Mouse (Mus musculus): ENCODE measurements around the gene Robo3. TPM values are rescaled to one million over a fixed set of nuclear protein-coding genes. Genes with fewer than 3 reads are reported as not detected.

Robo3 gene
- 1 to 10 TPM; 7.2 to 8.9 TPM for total RNA-seq (2021)
- long read RNA-seq, partial matches to known transcripts, result 1 of 3 reads
- long read RNA-seq, other reads (novel, unspliced or antisense), result 2 of 3 reads

DNA sequence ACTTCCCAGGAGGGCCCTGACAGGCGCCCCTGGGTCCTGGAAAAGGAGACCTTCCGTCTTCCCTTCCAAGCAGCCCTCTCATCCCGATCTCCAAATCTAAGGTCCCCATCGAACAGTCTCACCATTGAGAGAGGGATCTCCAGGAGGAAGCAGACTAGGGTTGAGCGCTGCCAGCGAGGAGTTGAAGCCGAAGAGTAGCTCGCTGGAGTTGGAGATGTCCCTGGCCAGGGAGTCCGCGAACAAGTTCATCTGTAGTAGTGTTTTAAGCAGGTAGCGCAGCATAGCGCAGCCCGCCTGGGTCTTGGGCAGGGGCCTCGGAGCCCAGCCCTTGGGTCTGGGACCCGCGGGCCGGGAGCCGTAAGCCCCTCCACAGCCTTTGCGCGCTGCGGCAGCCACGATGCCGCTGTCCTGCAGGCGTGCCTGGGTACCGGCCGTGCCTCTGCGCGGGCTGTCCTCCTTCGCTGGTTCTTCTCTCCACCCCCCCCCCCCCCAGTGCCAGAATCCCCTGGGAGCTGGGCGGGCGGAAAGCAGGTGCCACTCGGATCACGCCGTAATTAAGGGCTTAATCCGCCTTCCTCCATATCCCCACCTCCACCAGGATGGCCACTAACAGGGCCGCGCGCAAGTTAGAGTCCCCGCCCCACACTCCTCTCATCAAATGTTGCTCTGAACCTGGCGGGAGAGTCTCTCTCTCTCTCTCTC, at the start of gene Robo3:
Gene Robo3, minus strand, starts transcription at position 527 of the 702 bp plus-strand sequence.
- DNase-seq (ENCODE audit: low spot score in 2 of 2), result no peak

DNA sequence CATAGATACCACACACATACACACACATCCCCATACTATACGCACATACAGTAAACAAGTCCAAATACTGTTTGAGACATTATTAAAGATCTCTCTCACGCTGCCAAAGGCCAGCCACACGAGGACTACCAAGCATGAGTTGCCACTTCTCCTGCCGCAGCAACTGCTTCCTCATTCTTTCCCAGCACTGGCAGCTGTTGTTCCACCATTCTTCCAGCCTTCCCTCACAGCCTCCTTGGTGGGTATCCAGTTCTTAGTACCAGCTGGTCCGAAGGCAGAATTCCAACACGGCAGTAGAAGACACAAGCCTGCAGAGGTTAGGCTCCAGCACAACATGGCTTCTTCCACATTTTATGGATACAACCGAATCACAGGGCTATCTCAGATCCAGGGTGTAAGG, 41.9 kb upstream of the Robo3 start:
- peak; percentile 14 to 52 for DNase-seq (ENCODE audit: low spot score in 2 of 2)

DNA sequence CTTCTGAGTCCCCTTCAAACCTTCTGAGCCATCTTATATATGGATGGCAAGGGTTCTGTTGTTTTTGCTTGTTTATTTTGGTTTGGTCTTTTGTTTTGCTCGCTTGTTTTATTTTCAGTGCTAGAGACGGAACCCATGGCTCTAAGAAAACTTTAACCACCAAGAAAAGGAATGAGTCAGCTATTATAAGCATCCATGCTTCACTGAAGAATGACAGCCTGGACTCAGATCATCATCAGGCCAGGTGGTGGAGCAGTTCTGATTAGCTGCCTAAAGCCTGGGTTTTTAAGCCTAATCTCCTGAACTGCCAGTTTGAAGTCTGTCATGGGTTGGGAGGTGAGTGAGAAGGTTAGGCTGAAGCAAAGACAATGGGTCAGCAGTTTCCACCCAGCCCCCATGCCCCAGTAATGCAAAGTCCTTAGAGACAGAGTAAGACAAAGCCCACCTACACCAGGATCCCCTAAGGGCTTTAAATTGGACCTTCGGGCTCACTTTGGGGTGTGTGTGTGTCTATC, 40.6 kb upstream of the Robo3 start:
- no peak for DNase-seq (ENCODE audit: low spot score in 2 of 2)

DNA sequence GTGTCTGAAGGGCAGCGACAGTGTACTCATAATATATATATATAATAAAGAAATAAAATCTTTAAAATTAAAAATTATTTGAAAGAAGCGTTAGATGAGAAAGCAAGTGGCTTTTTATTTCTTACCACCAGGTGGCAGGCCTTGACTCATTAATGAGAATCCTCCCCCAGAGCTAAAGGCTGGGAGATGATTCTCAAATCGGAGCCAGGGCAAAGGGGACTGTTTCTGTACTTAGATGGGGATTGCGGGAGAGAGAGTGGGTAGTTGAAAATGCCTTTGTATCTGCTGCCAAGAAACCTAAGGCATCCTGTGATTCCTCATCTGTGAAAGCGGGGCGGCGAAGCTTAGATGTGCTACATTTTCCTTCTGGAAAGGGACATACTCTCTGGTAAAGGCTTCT, 29.7 kb upstream of the Robo3 start:
- peak in 1 of 2 experiments; percentile 68 for DNase-seq (ENCODE audit: low spot score in 2 of 2)

DNA sequence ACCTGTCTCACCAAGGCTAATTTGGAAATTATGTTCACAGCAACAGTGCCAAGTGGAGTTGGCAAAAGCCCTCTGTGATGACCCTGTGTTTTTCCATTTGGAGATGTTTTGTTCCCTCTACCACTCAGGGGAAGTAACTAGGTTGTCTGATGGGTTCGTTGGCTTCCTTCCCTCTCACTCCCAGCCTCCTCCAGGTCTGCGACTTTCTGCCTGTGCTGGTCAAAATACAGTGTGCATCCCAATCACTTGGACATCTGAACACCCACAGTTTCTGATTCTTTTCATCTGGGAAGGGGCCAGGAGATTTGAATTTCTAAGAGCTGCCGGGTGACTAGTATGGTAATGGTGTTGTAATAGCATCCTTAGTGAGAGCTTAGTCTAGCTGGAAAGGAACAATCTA, 28.5 kb upstream of the Robo3 start:
- DNase-seq (ENCODE audit: low spot score in 2 of 2), result no peak

DNA sequence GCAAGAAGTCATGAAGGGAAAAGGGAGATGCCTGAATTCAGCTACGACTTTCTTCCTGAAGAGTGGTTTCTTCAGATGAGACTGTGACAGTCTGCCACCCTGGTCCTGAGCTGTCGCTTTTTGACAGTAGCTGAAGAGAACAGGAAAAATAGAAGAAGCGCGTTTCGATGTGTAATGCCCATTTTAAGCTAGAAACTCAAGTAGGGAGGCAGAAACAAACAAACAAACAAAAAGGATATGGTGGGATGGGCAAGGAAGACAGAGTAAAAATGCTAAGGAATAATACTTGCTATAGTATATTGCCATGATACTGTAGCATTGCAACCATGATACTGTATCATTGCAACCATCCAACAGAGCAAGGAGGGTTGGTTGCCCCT, 27.9 kb upstream of the Robo3 start:
- no peak for DNase-seq (ENCODE audit: low spot score in 2 of 2)

DNA sequence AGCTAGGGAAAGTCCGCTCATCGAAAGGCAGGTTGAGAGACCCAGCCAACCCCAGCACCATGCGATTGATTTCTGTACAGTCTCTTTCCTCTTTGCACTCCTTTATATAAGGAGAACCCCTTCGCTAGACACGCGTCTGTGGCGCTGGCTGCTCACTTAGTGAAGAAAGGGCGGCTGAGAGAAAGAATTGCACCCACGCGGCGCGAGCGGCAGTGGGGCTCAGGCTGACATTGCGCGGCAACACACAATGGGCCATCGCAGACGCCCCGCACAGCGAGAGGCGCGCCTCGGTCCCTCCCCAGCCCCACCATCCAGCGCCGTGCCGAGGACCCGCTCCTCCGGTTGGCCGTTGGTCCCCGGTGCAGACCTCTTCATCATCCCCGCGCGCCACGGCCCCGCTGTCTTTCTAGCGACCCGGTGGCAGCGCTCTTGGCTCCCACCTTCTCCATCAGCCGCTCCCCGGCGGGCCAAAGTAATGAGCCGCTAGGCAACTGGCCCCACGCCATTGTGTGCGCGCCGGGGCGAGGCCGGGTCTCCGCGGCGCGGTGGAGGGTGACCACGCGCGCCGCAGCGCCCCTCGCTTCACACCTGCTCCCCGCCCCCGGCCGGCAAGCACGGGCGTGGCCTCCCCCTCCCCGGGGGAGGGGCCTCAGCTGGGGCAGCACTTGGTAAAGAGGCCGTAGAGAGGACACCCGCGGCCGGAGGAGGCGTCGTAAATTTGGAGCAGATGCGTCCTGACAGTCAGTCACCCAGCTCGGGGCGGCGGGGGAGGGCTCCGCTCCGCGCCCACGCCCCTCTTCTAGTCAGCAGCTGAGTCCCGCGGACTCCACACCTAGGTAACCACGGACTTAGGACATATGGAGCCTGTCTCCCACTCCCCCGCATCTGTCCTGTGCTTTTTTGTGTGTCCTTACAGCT, 27.3 kb upstream of the Robo3 start:
- DNase-seq (ENCODE audit: low spot score in 2 of 2), result peak; percentile 25 to 52

DNA sequence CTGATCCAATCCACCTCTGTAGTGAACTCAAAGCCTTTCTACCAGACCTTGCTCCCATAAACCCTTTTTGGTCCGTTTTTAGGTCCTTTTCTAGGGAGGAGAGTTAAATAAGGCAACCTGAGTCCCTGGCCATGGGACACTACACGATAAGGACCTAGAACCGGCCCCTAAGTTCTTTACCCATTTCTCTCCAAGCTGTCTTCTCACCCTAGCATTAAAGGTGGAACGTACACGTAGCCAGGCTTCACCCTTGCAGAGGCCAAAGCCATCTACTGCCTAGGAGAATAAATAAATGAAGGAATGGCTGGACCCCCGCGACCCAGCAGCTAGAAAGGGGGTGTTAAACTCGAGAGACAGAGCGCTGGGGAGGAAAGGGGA, 26.6 kb upstream of the Robo3 start:
- DNase-seq (ENCODE audit: low spot score in 2 of 2), result no peak

DNA sequence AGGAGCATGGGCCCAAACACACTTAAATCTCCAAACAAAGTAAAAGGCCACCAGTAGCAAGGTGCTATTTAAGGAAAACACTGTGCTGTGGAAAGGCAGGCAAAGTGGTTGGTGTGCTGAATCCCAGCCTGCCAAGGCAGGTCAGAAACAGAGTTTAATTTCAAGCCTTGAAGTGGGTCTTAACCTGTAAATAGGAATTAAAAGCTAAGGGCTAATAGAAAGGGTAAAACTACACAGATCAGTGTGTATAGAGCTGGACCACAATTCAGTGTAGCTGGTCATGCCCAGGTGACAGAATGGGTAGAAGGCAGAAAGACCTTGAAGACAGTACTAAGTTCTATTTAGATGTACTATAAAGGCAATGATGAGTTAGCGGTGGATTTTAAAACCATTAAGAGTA, 24.1 kb upstream of the Robo3 start:
- DNase-seq (ENCODE audit: low spot score in 2 of 2), result no peak

DNA sequence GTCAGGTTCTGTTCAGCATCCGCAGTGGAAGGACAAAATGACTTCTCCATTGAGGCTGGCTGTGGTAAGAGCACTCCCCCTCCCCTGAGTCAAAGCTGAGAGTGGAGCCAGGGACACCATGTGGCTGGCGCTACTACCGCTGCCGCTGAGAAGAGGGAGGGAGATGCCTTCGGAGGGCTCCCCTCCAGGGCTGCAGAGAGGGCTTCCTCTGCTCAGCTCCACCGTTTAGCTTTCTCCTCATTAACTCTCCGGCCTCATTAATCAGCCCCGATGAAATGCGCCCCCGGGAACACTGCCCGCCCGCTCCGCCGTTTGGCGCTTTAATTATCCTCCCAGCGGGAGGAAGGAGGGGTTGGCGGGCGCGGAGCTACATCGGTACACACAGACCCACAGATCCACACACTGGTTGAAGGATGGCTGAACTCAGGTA, 23.4 kb upstream of the Robo3 start:
- DNase-seq (ENCODE audit: low spot score in 2 of 2), result peak; percentile 54 to 71

DNA sequence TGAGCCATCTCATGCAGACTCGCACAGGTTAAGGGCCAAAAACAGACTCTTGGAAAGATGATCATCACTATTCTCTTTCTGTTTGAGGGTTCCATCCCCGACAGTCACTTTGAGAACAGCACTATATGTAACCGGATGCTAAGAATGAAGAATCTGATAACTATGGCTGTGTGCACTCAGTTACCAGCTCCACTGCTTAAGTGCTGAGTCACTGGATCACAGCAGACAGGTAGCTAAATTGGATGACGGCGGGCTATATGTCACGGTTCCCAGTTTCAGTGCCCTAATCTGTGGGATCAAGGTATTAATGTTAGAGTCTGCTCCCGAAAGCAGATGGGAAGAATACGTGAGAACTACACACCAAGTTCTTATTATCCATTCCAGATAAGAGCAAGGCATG, 22.8 kb upstream of the Robo3 start:
- DNase-seq (ENCODE audit: low spot score in 2 of 2), result no peak

DNA sequence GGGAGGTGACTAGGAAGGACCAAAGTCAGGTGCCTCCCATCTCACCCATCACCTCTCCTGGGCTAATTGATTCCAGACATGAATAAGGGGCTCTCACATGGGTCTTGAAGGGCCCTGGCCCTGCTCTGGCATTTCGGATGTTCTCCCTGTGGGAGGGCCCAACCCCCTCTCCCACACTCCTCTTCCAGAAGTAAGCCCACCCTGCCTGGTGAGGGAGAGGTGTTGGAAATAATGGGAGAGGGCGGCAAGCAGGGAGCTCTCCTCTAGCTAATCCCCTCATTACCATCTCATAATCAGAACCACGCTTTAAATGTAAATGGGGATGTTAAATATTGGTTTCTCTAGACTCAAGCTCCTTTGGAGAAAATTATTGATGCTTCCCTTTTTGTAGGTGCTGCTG, 21.9 kb upstream of the Robo3 start:
- DNase-seq (ENCODE audit: low spot score in 2 of 2), result no peak

DNA sequence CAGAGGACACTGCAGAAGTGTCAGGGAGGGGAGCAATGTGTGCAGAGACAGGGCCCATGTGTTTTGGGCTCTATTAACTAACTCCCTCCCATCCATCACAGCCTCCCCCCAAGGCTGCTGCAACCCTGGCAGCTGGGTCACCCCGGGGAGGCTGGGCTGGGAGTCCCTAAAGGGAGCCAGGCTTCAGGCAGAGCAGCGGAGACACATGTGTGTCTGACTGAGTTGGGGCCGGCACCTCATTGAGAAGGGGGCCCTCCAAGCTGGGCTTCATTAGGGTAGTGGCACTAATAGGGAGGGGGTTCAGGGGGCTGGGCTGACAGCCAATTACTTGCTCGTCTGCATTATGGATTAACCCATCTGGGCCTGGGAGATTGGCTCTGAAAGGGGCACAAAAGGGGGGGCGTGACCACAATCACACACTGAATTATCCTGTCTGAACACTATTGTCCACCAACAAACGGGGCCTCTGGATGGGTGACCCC, 21.0 kb upstream of the Robo3 start:
- no peak for DNase-seq (ENCODE audit: low spot score in 2 of 2)

DNA sequence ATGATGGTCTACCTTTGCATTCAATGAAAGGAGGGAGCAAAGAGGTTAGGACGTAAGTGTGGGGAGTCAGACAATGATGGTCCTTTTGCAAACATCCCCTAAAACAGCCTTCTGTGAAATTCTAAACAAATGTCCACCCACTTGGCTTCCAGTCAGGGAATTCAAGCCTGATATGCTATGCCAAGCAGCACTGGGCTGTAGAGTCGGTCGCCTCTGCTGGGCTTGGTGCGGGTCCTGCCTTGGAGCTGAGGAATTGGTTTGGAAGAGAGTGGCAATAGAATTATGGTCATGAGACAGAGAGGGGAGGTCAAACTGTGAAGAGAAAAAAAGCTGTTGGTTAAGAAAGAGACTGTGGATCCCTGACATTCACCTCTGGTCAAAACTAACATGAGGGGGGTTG, 20.3 kb upstream of the Robo3 start:
- DNase-seq (ENCODE audit: low spot score in 2 of 2), result no peak

DNA sequence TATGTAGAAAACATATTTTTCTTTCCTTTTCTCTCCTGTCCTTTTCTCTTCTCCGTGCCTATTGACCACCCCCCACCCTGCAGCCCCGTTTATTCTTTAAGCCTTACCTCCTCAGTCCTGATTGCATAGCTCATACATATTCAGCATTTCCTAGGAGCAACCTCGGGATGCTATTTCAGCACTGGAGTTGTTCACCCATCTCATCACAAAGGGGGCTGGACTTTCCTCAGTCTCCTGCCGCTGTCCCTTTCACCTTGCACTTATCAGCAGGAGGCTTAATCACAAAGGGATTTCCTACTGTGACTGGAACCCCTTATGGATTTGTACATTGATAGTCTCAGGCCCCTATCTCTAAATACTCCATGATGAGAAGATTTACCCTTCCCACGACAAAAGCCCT, 19.4 kb upstream of the Robo3 start:
- no peak for DNase-seq (ENCODE audit: low spot score in 2 of 2)

DNA sequence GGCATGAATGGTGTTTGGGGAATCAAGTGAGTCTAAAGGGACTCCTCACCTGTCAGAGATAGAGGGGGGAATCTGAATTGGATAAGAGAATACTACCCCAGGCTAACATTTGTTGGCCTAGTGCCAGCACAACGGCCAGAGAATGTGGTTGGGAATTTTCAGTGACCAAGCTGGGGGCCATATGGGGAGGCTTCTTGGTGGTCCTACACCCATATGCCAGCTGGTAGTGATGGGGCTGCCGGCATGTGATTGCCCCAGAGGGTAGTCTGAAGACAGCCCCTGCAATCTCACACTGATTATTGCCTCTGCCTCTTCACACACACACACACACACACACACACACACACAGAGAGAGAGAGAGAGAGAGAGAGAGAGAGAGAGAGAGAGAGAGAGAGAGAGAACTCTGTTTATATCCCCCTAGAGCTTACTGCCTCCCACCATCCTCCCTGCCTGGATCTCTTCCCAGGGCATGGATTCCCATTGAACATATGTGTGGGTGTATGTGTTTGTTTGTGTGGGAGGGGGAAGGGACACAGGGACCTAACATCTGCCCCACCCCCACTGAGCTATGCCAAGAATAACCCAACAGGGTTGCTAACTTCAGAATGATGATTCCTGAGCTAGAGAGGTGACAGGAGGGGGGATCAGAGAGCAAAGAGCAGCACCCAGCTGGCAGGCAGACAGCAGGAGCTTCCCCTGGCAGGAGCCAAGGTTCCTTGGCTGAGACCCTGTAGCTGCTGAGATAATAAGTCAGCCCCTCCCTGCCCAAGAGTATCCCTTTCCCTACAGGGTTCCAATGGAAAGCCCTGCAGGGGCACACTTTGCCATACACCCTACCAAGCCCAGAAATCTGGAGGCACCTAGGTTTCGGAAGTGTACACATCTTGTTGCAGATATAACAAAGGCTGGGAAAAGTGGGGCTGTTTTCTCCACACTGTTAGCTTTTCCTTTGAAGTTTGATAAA, 5.0 kb upstream of the Robo3 start:
- peak; percentile 53 to 81 for DNase-seq (ENCODE audit: low spot score in 2 of 2)

DNA sequence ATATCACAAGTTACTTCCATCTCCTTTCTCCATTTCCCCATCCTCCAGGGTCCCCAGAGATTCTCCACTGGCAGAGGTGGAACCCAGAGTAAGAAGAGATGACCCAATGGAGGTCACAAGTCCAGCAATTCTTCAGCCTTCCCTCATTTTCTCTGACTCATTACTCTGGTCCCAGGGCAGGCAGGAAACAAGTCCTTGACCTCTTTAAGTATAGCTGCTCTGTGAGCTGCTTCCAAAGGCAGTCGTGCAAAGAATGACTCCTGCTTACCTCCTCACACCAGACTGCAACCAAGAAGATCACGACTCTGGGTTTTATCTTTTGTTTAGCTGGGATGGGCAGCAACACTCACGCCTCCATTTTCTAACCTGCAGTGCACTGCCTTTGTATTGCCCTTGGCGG, 2.6 kb upstream of the Robo3 start:
- no peak for DNase-seq (ENCODE audit: low spot score in 2 of 2)

DNA sequence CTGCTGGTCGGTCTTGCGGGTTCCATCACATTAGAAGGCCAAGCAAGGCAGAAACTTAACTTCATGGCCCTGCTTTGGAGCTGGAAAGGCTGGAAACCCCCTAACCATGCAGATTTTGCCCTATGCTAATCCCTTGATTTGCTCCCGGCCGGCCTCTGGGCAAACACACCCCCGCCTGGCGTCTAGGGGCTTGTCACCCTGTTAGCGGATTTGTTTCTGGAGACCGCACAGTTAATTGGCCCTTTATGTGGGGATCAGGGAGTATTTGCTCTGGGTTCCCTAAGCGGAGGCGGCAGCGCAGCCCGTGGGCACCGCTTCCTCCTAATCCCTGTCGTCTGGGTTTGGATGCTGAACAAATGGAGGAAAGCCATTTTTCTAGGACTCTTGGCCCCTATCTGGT, 1.9 kb upstream of the Robo3 start:
- no peak for DNase-seq (ENCODE audit: low spot score in 2 of 2)

DNA sequence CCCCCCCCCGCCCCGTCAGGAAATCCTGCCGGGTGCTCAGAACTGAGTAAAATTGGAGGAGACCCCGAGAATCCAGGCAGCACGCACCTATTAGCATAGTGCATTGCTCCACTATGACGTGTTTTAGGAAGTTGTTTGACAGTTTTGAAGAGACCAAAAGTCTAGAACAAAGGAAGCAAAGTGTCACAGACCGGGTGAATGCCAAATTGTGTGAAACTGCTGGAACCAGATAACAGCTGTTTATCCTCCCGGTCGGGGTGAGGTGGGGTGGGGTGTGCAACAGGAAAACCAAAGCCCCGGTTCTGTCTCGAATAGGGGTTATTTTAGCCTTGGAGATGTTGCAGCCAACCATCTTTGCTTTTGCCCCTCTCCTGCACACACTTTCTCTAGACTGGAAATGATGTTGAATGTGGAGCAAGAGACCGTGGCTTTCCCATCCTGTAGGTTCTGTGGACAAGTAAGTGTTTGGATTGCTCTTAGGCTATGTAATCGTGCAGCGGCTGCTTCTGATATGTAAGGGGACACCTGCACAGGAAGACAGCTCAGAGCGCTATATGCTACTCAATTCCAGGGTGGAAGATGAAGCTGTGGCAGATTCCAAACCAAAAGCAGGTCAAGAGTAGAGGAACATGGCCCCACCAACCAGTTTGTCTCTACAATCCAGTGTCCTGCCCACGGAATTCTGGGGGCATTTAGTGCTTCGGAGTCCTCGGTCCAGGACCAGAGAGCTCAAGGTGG, 946 bp upstream of the Robo3 start:
- DNase-seq (ENCODE audit: low spot score in 2 of 2), result no peak

DNA sequence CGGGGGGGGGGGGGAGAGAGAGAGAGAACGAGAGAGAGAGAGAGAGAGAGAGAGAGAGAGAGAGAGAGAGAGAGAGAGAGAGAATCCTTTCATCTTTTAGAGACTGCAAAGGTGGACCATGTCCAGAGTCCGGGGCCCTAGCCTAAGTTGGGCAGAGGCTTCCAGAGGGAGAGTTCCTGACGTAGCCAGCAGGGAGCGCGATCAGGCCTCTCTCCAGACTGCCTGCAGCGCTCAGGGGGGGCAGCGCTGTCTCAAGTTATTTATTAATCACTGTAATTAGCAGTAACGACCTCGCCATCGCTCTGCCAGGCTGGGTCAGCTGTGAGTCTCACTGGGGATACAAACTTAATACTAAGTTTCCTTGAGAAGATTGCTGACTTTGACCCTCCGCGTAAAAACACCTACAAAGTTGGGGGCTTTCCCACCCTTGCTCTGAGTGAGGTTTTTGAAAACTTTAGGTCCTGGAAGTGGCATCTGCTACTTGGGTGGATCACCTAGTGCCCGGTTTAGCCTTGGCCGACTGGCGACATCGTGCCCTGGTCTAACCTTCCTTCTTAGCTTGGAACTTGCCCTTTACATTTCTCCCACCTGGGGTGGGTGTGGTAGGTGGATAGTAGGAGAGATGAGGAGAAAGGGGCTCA, 900 bp downstream of the Robo3 start:
- DNase-seq (ENCODE audit: low spot score in 2 of 2), result peak; percentile 35 to 61

All from layer of hippocampus, adult 18-20 months (tissue).